Mouse (Mus musculus) megakaryocyte progenitor cell, adult 5-6 weeks (primary cell): Measurements from ENCODE around the gene Haspin. TPM values are rescaled to one million over a fixed set of nuclear protein-coding genes. Genes with fewer than 3 reads are reported as not detected.

Experiments
- ATAC-seq: replicated peaks from 2 replicates; pipeline ENCODE4 v1.8.0; 2016; ENCODE audit warnings: mild to moderate bottlenecking, moderate TSS enrichment, inconsistent platforms; ENCODE audit not compliant: poor library complexity
- total RNA-seq, 2 experiments: library from RNA; stranded (forward) in 1 of 2; stranded (reverse) in 1 of 2; fragments of 157-497, 149-512 nt in 1 of 2; fragments of 200-1000 nt in 1 of 2; gene quantifications; 2 replicates each; pipeline versions ENCODE4 v1.2.3 to v1.2.4; 2015 to 2017

Gene Haspin
- total RNA-seq, 2 experiments from 2014 or later: 17.2 to 17.7 TPM

GRCm38 (mm10) chr11:73090826-73091225, 47.3 kb downstream of the Haspin start:
- ATAC-seq: no peak

GRCm38 (mm10) chr11:73090283-73090682, 47.8 kb downstream of the Haspin start, which contains the start of gene Itgae:
Gene Itgae, plus strand, starts transcription at chr11:73090583.
- no peak for ATAC-seq

- peak; percentile 53; the same call in 1 of the 2 replicates for ATAC-seq
Measured at GRCm38 (mm10) chr11:73087700-73088480, 50.2 kb downstream of the Haspin start.

Other genes with a start within 250 kb of the Haspin start
- gene Atp2a3, start 177.1 kb downstream of the Haspin start, total RNA-seq (2015): 52.1 and 63.7 TPM in 2 replicates
- 74.9 and 82.5 TPM in 2 replicates for gene Atp2a3, start 177.1 kb downstream of the Haspin start, total RNA-seq (2017)
- gene P2rx1, start 139.2 kb downstream of the Haspin start, total RNA-seq (2015): 6.8 and 9.3 TPM in 2 replicates
- gene P2rx1, start 139.2 kb downstream of the Haspin start, total RNA-seq (2017): 3.8 and 5.2 TPM in 2 replicates
- gene Camkk1, start 119.3 kb downstream of the Haspin start, total RNA-seq (2015): 0.35 and 0.59 TPM in 2 replicates
- gene Camkk1, start 119.3 kb downstream of the Haspin start, total RNA-seq (2017): 1.2 and 1.4 TPM in 2 replicates
- gene Ncbp3, start 90.5 kb downstream of the Haspin start, total RNA-seq (2015): 9.6 and 10.2 TPM in 2 replicates
- gene Ncbp3, start 90.5 kb downstream of the Haspin start, total RNA-seq (2017): 12.7 and 15.1 TPM in 2 replicates
- gene Itgae, start 47.7 kb downstream of the Haspin start, total RNA-seq (2015): 0.07 TPM in 1 of 2 replicates, not detected in the other
- gene Itgae, start 47.7 kb downstream of the Haspin start, total RNA-seq (2017): 0.20 TPM in 1 of 2 replicates, not detected in the other
- not detected in 2 replicates for gene P2rx5, start 22.1 kb upstream of the Haspin start, total RNA-seq (2015)
- not detected in 2 replicates for gene P2rx5, start 22.1 kb upstream of the Haspin start, total RNA-seq (2017)
- gene Emc6, start 38.7 kb upstream of the Haspin start, total RNA-seq (2015): 78.9 and 81.7 TPM in 2 replicates
- 54.2 and 60.2 TPM in 2 replicates for gene Emc6, start 38.7 kb upstream of the Haspin start, total RNA-seq (2017)
- gene Tax1bp3, start 38.8 kb upstream of the Haspin start, total RNA-seq (2015): 6.7 and 10.0 TPM in 2 replicates
- gene Tax1bp3, start 38.8 kb upstream of the Haspin start, total RNA-seq (2017): 4.9 and 7.2 TPM in 2 replicates
- 14.4 and 16.3 TPM in 2 replicates for gene Ctns, start 60.7 kb upstream of the Haspin start, total RNA-seq (2015)
- 13.5 and 15.8 TPM in 2 replicates for gene Ctns, start 60.7 kb upstream of the Haspin start, total RNA-seq (2017)
- gene Shpk, start 61.2 kb upstream of the Haspin start, total RNA-seq (2015): 1.7 and 1.8 TPM in 2 replicates
- gene Shpk, start 61.2 kb upstream of the Haspin start, total RNA-seq (2017): 2.2 and 3.4 TPM in 2 replicates
- gene Trpv1, start 96.0 kb upstream of the Haspin start, total RNA-seq (2015): not detected in 2 replicates
- not detected in 2 replicates for gene Trpv1, start 96.0 kb upstream of the Haspin start, total RNA-seq (2017)
- not detected in 2 replicates for gene Trpv3, start 129.1 kb upstream of the Haspin start, total RNA-seq (2015)
- gene Trpv3, start 129.1 kb upstream of the Haspin start, total RNA-seq (2017): not detected in 2 replicates
- not detected in 2 replicates for gene Aspa, start 191.3 kb upstream of the Haspin start, total RNA-seq (2015)
- gene Aspa, start 191.3 kb upstream of the Haspin start, total RNA-seq (2017): 1.9 TPM in 1 of 2 replicates, not detected in the other
- gene Gm49340, start 191.4 kb upstream of the Haspin start, total RNA-seq (2015): not detected in 2 replicates
- gene Gm49340, start 191.4 kb upstream of the Haspin start, total RNA-seq (2017): not detected in 2 replicates
- gene Spata22, start 191.4 kb upstream of the Haspin start, total RNA-seq (2015): not detected in 2 replicates
- gene Spata22, start 191.4 kb upstream of the Haspin start, total RNA-seq (2017): not detected in 2 replicates
- gene Olfr20, start 212.5 kb upstream of the Haspin start, total RNA-seq (2015): not detected in 2 replicates
- gene Olfr20, start 212.5 kb upstream of the Haspin start, total RNA-seq (2017): not detected in 2 replicates
- not detected in 2 replicates for gene Olfr376, start 233.0 kb upstream of the Haspin start, total RNA-seq (2015)
- not detected in 2 replicates for gene Olfr376, start 233.0 kb upstream of the Haspin start, total RNA-seq (2017)